Mouse (Mus musculus) erythroblast, embryonic 14.5 days (primary cell): Measurements from ENCODE around the gene Mga. TPM values are rescaled to one million over a fixed set of nuclear protein-coding genes. Genes with fewer than 3 reads are reported as not detected.

Source experiments
- H3K27me3 ChIP-seq: 2 replicates; pipeline ENCODE4 v1.6.1; 2012; ENCODE audit warnings: inconsistent platforms; ENCODE audit not compliant: control insufficient read depth
- H3K36me3 ChIP-seq: 2 replicates; pipeline ENCODE4 v1.6.1; 2012; ENCODE audit warnings: mild to moderate bottlenecking, inconsistent platforms; ENCODE audit not compliant: control insufficient read depth
- H3K4me1 ChIP-seq: 2 replicates; pipeline ENCODE4 v1.6.1; 2012; ENCODE audit warnings: inconsistent platforms; ENCODE audit not compliant: control insufficient read depth
- H3K4me3 ChIP-seq: replicated peaks from 2 replicates; pipeline ENCODE3; 2012; ENCODE audit warnings: moderate library complexity, mild to moderate bottlenecking, inconsistent platforms
- H3K9me3 ChIP-seq: 2 replicates; pipeline ENCODE4 v1.6.1; 2012; ENCODE audit warnings: low read length, inconsistent platforms, mixed read lengths; ENCODE audit not compliant: control insufficient read depth
- GATA1 ChIP-seq: IDR thresholded peaks from 2 replicates; pipeline ENCODE4 v1.6.1; 2012; ENCODE audit warnings: low read length, inconsistent platforms, mixed read lengths
- TAL1 ChIP-seq: IDR thresholded peaks from 3 replicates; pipeline ENCODE4 v1.6.1; 2012; ENCODE audit warnings: low read length, inconsistent platforms, mixed read lengths
- polyA plus RNA-seq: library from polyadenylated mRNA; stranded (reverse); fragments of >175 nt; gene quantifications from 2 replicates; pipeline ENCODE4 v1.2.3, GENCODE M21; 2012

Gene Mga
- polyA plus RNA-seq, 1 experiment, result 0.01 TPM

DNA sequence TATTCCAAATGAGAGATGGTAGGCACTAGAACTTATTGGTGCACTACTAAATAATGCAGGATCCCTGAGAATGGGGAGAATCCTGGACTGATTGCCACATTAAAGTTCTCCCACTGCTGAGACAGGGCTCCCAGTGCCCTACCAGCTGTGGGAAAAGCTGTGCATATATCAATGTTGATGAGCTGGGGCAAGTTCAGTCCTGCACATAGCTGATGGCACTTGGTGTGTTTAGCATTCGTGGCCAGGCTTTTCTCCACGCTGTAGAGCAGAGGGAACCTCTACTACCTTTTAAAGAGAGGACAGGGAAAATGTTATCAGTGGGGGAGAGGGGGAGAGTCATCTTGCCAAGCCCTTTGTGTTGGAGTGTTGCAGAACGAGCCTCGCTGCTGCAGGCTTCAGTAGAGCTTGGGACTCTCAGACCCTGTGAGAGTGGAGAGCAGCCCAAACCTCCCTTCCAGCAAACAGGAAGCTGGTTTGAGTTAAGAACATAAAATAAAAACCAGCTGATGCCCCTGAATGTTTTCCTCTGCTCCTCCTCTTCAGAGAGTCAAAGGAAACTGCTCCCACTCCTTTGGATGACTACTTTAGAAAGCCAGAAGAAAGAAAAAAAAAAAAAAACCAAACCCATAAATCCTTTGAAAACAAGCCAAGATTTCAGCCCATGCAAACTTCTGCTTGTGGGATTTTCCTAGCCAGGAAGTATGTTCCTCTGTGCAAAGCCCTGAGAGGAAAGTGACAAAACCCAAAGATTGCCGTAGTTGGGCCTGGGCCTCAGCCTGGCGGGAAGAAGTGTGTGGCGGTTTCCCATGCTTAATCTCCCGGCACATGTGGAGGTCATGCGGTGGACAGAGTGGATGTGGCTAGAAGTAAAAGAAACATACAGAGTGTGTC lies 98.6 kb downstream of the Mga start:
- Histone ChIP-seq H3K9me3 (no peaks in the 10 kb centered on the region), H3K4me1 (peaks cover 4% of the 10 kb centered on the region)
- no peak for TF ChIP-seq GATA1
- no peak for TF ChIP-seq TAL1

DNA sequence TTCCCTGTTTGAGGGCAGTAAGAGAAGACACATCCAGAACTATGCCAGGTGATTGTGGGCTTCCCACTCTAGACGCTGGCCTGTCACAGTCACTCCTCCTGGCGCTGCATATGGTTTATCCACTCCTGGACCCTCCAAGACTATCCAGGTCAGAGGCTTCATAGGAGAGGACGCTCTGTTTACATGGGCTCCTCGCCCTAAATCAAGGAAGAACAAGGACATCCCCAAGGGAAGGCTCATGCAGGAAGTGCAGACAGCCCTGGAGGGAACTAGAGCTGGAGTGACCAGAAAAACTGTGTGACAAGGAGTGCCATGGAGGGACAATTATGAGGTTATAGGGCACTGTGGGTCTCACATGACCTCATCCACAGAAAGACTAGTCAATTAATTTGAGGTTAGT lies 100.3 kb downstream of the Mga start:
- Histone ChIP-seq H3K4me3 (no peak overlapping the region), H3K4me1 (peaks cover 5% of the 10 kb centered on the region), H3K9me3 (no peaks in the 10 kb centered on the region), H3K36me3 (no peaks in the 10 kb centered on the region), H3K27me3 (no peaks in the 10 kb centered on the region)
- TF ChIP-seq TAL1 (no peak), GATA1 (no peak)

More for the DNA sequence above, 98.6 kb downstream of the Mga start:
- H3K36me3 ChIP-seq, result no peaks in the 10 kb centered on the region
- H3K4me3 ChIP-seq, result no peak overlapping the region
- H3K27me3 ChIP-seq, result no peaks in the 10 kb centered on the region

GRCm38 (mm10) chr2:119999731-120000130 lies 102.7 kb downstream of the Mga start:
- H3K4me3 ChIP-seq, result no peak overlapping the region
- TF ChIP-seq GATA1 (no peak), TAL1 (no peak)
- H3K36me3 ChIP-seq, result no peaks in the 10 kb centered on the region
- H3K4me1 ChIP-seq, result peaks cover 8% of the 10 kb centered on the region
- H3K27me3 ChIP-seq, result no peaks in the 10 kb centered on the region
- no peaks in the 10 kb centered on the region for H3K9me3 ChIP-seq

GRCm38 (mm10) chr2:120000882-120001584 lies 104.0 kb downstream of the Mga start:
- Histone ChIP-seq H3K4me1 (peaks cover 8% of the 10 kb centered on the region), H3K36me3 (no peaks in the 10 kb centered on the region), H3K4me3 (no peak overlapping the region), H3K9me3 (no peaks in the 10 kb centered on the region), H3K27me3 (no peaks in the 10 kb centered on the region)
- TF ChIP-seq TAL1, result no peak
- TF ChIP-seq GATA1, result no peak

- H3K36me3 ChIP-seq, result no peaks in the 10 kb centered on the region
- H3K4me1 ChIP-seq, result peaks cover 8% of the 10 kb centered on the region
- no peaks in the 10 kb centered on the region for H3K27me3 ChIP-seq
- TF ChIP-seq TAL1, result no peak
- TF ChIP-seq GATA1, result no peak
- no peak overlapping the region for H3K4me3 ChIP-seq
- no peaks in the 10 kb centered on the region for H3K9me3 ChIP-seq
These were observed 104.9 kb downstream of the Mga start for GRCm38 (mm10) chr2:120001956-120002355.

- TF ChIP-seq GATA1 (no peak), TAL1 (no peak)
- H3K36me3 ChIP-seq, result no peaks in the 10 kb centered on the region
- no peaks in the 10 kb centered on the region for H3K9me3 ChIP-seq
- peaks cover 8% of the 10 kb centered on the region for H3K4me1 ChIP-seq
- H3K27me3 ChIP-seq, result no peaks in the 10 kb centered on the region
- no peak overlapping the region for H3K4me3 ChIP-seq
These were observed 106.9 kb downstream of the Mga start for GRCm38 (mm10) chr2:120003970-120004369.

DNA sequence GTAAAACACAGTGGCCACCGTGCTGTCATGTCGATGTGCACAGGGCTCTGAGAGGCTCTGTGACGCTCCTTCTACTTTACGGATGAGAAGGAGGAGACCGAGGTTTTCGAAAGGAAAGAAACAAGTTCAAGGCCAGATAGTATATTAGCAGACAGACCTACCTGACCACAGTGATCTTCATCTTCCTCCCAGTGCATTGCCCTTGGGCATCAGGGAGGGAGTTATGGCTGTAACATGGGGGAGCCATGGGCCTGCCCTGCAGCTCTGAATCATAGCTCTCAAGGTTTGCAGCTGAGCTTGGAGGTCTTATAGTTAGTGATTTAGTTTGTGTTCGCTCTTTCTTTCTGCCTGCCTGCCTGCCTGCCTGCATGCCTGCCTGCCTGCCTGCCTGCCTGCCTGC lies 109.7 kb downstream of the Mga start:
- no peak for TF ChIP-seq GATA1
- TF ChIP-seq TAL1, result no peak
- Histone ChIP-seq H3K27me3 (no peaks in the 10 kb centered on the region), H3K4me3 (no peak overlapping the region), H3K4me1 (peaks cover 5% of the 10 kb centered on the region), H3K36me3 (no peaks in the 10 kb centered on the region), H3K9me3 (no peaks in the 10 kb centered on the region)

DNA sequence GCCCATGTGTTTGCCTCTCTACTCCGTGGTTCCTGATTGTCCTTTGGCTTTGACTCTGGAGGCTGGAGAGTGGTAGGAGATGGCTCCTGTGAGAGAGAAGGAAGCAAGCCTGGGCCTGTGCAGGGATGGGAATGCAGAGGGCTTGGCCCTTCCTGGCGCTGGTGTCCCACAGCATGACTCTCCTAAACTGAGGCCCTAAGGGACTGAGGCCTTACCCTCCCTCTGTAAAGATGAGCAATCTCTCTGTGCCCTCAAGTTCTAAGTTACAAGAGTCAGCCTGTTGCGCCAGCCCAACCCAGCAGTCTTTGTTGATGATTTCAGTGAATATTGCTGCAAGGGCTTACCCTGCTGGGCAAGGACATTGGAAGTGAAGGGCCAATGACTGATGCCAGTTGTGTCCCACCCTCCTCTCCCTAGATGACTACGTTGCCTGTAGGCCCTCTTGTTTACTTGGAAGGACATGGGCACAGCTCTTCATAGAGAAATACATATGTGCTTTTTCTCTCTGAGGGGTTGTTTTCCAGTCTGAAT lies 110.7 kb downstream of the Mga start:
- TF ChIP-seq GATA1, result no peak
- TF ChIP-seq TAL1, result no peak
- H3K4me3 ChIP-seq, result no peak overlapping the region

DNA sequence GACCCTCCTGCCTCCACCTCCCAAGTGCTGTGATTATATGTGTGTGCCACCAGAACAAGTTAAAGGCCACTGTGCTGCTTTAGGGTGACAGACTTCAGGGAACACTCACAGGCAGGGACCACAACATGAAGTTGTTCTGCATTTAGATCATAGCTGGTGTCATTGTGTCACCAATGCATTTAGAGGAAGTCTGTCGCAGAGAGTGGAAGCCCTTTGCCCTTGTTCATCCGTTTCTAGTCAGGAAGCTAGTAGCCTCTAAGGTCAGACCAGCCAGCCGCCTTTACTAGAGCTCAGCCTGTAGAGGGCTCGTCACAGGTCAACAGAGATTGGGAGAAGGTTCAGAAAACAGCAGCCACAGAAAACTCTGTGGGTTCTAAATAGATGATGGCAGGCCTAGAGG lies 111.6 kb downstream of the Mga start:
- Histone ChIP-seq H3K4me3 (no peak overlapping the region), H3K4me1 (peaks cover 7% of the 10 kb centered on the region; the same call in 1 of the 2 replicates), H3K27me3 (no peaks in the 10 kb centered on the region), H3K36me3 (no peaks in the 10 kb centered on the region), H3K9me3 (no peaks in the 10 kb centered on the region)
- TF ChIP-seq GATA1 (no peak), TAL1 (no peak)

More for the DNA sequence above, 110.7 kb downstream of the Mga start:
- Histone ChIP-seq H3K27me3 (no peaks in the 10 kb centered on the region), H3K36me3 (no peaks in the 10 kb centered on the region), H3K4me1 (peaks cover under 1% of the 10 kb centered on the region; the same call in 1 of the 2 replicates), H3K9me3 (no peaks in the 10 kb centered on the region)
